Mouse (Mus musculus): ENCODE data around the gene Mgat4b. TPM values are rescaled to one million over a fixed set of nuclear protein-coding genes. Genes with fewer than 3 reads are reported as not detected.

Gene Mgat4b
- total RNA-seq, 2 experiments from 2014 or later: 70.3 to 79.9 TPM

GRCm38 (mm10) chr11:50248473-50249171 is 37.9 kb downstream of the Mgat4b start:
- DNase-seq: no peak

- peak in 1 of 2 experiments; percentile 40 for DNase-seq
Observed at GRCm38 (mm10) chr11:50252166-50252565, 41.5 kb downstream of the Mgat4b start.

- DNase-seq: no peak
Observed at GRCm38 (mm10) chr11:50252684-50253265, 42.1 kb downstream of the Mgat4b start.

- DNase-seq: no peak
Observed at GRCm38 (mm10) chr11:50253393-50253792, 42.7 kb downstream of the Mgat4b start.

GRCm38 (mm10) chr11:50254010-50254580 is 43.4 kb downstream of the Mgat4b start:
- DNase-seq: no peak

- no peak for DNase-seq
Observed at GRCm38 (mm10) chr11:50256615-50257014, 45.9 kb downstream of the Mgat4b start.

- DNase-seq: no peak
Observed at GRCm38 (mm10) chr11:50258310-50258709, 47.6 kb downstream of the Mgat4b start.

- peak; percentile 54 to 56 for DNase-seq
Observed at GRCm38 (mm10) chr11:50262020-50262419, 51.3 kb downstream of the Mgat4b start.

- DNase-seq: no peak
Observed at GRCm38 (mm10) chr11:50263198-50263597, 52.5 kb downstream of the Mgat4b start.

GRCm38 (mm10) chr11:50265931-50266330 is 55.2 kb downstream of the Mgat4b start:
- peak in 1 of 2 experiments; percentile 61 for DNase-seq

- no peak for DNase-seq
Observed at GRCm38 (mm10) chr11:50266997-50267396, 56.3 kb downstream of the Mgat4b start.

GRCm38 (mm10) chr11:50269163-50269562 is 58.5 kb downstream of the Mgat4b start:
- DNase-seq: no peak

GRCm38 (mm10) chr11:50269885-50270284 is 59.2 kb downstream of the Mgat4b start:
- no peak for DNase-seq

GRCm38 (mm10) chr11:50272819-50273218 is 62.1 kb downstream of the Mgat4b start:
- DNase-seq: no peak

- no peak for DNase-seq
Observed at GRCm38 (mm10) chr11:50275077-50275476, 64.4 kb downstream of the Mgat4b start.

- peak; percentile 51 for DNase-seq
Observed at GRCm38 (mm10) chr11:50275568-50276151, 65.0 kb downstream of the Mgat4b start.

- DNase-seq: no peak
Observed at GRCm38 (mm10) chr11:50277025-50277424, 66.3 kb downstream of the Mgat4b start.

- DNase-seq: no peak
Observed at GRCm38 (mm10) chr11:50277706-50278105, 67.0 kb downstream of the Mgat4b start.

GRCm38 (mm10) chr11:50279005-50279404 is 68.3 kb downstream of the Mgat4b start:
- no peak for DNase-seq

- peak in 1 of 2 experiments; percentile 4 for DNase-seq
Observed at GRCm38 (mm10) chr11:50280053-50280452, 69.4 kb downstream of the Mgat4b start.

Data from heart, adult 18-20 months (tissue).